Mouse (Mus musculus): ENCODE measurements around the gene Slc6a3. TPM values are rescaled to one million over a fixed set of nuclear protein-coding genes. Genes with fewer than 3 reads are reported as not detected.
A peak's percentile ranks its signal among the peaks of the same experiment; 100 is the strongest.

Gene Slc6a3
- polyA plus RNA-seq, 1 experiment from 2014 or later: not detected

- no peaks in the 10 kb centered on the region for H3K36me3 ChIP-seq (ENCODE audit: control insufficient read depth, insufficient read depth, low read length)
- H3K9ac ChIP-seq (ENCODE audit: low read depth, low read length): no peak overlapping the region
- peaks cover 6% of the 10 kb centered on the region for H3K4me1 ChIP-seq (ENCODE audit: control insufficient read depth, insufficient read depth, low read length)
- peaks cover 43% of the 10 kb centered on the region for H3K27me3 ChIP-seq (ENCODE audit: control insufficient read depth, insufficient read depth, low read length)
- H3K4me3 ChIP-seq (ENCODE audit: low read depth, low read length): no peak overlapping the region
- no peak overlapping the region for H3K4me2 ChIP-seq
- no peaks in the 10 kb centered on the region; the same call in 1 of the 2 replicates for H3K9me3 ChIP-seq (replicated peaks; ENCODE audit: control insufficient read depth, low read length)
- WGBS (ENCODE audit: insufficient replicate concordance): 80% methylated on average over 3 of the region's 3 CpGs
- no peak overlapping the region for H3K27ac ChIP-seq (ENCODE audit: low read depth, low read length)
- ATAC-seq (replicated peaks; ENCODE audit: insufficient number of reproducible peaks, low FRiP score, low TSS enrichment): no peak
These were observed 2.8 kb upstream of the Slc6a3 start for GRCm38 (mm10) chr13:73533716-73534115.

DNA sequence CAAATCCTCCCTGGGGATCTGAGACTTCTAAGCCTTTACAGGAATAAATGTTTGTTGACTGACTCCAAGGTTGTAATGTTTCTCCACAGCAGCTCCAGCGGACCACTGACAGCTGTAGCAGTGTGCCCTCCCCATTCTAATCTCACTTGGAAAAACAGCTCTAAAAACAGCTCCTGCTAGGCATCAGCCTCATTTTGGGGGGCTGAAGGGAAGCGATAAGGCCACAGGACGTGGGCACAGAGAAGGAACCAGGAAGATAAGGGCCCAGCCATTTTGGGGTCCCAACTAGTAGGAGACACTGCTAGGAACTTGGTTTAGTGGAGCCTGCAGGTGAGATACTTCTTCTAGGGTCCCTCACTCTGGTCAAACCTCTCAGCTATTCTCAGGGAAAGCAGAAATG lies 1.3 kb upstream of the Slc6a3 start:
- H3K4me2 ChIP-seq: peak overlapping the region; percentile 19; the same call in 1 of the 2 replicates
- H3K4me1 ChIP-seq (ENCODE audit: control insufficient read depth, insufficient read depth, low read length): peaks cover 6% of the 10 kb centered on the region
- H3K4me3 ChIP-seq (ENCODE audit: low read depth, low read length): no peak overlapping the region
- no peak overlapping the region for H3K9ac ChIP-seq (ENCODE audit: low read depth, low read length)
- no peak for ATAC-seq (replicated peaks; ENCODE audit: insufficient number of reproducible peaks, low FRiP score, low TSS enrichment)
- H3K9me3 ChIP-seq (replicated peaks; ENCODE audit: control insufficient read depth, low read length): no peaks in the 10 kb centered on the region; the same call in 1 of the 2 replicates
- no peak overlapping the region for H3K27ac ChIP-seq (ENCODE audit: low read depth, low read length)
- H3K27me3 ChIP-seq (ENCODE audit: control insufficient read depth, insufficient read depth, low read length): peaks cover 45% of the 10 kb centered on the region
- WGBS (ENCODE audit: insufficient replicate concordance): 36% methylated on average over 3 of the region's 3 CpGs
- no peaks in the 10 kb centered on the region for H3K36me3 ChIP-seq (ENCODE audit: control insufficient read depth, insufficient read depth, low read length)

- Histone ChIP-seq H3K9ac (ENCODE audit: low read depth, low read length) (0 out of 2 replicates have a peak overlapping the region, but pooled peaks have one; percentile 24), H3K9me3 (replicated peaks; ENCODE audit: control insufficient read depth, low read length) (no peaks in the 10 kb centered on the region), H3K27ac (ENCODE audit: low read depth, low read length) (no peak overlapping the region), H3K27me3 (ENCODE audit: control insufficient read depth, insufficient read depth, low read length) (peaks cover 45% of the 10 kb centered on the region), H3K4me2 (peak overlapping the region; percentile 89), H3K4me1 (ENCODE audit: control insufficient read depth, insufficient read depth, low read length) (peaks cover 6% of the 10 kb centered on the region), H3K36me3 (ENCODE audit: control insufficient read depth, insufficient read depth, low read length) (no peaks in the 10 kb centered on the region), H3K4me3 (ENCODE audit: low read depth, low read length) (peak overlapping the region; percentile 51)
- ATAC-seq (replicated peaks; ENCODE audit: insufficient number of reproducible peaks, low FRiP score, low TSS enrichment): 0 out of 2 replicates have a peak, but pooled peaks have one; percentile 24
- WGBS (ENCODE audit: insufficient replicate concordance): 21% methylated on average over 13 of the region's 13 CpGs
These were observed 277 bp downstream of the Slc6a3 start for GRCm38 (mm10) chr13:73536824-73537223.

- Histone ChIP-seq H3K4me1 (ENCODE audit: control insufficient read depth, insufficient read depth, low read length) (no peaks in the 10 kb centered on the region), H3K4me3 (ENCODE audit: low read depth, low read length) (no peak overlapping the region), H3K9ac (ENCODE audit: low read depth, low read length) (no peak overlapping the region), H3K27ac (ENCODE audit: low read depth, low read length) (no peak overlapping the region), H3K4me2 (no peak overlapping the region), H3K27me3 (ENCODE audit: control insufficient read depth, insufficient read depth, low read length) (peaks cover 2% of the 10 kb centered on the region; the same call in 1 of the 2 replicates), H3K9me3 (replicated peaks; ENCODE audit: control insufficient read depth, low read length) (no peaks in the 10 kb centered on the region), H3K36me3 (ENCODE audit: control insufficient read depth, insufficient read depth, low read length) (no peaks in the 10 kb centered on the region)
- no peak for ATAC-seq (replicated peaks; ENCODE audit: insufficient number of reproducible peaks, low FRiP score, low TSS enrichment)
- 71% methylated on average over 5 of the region's 5 CpGs for WGBS (ENCODE audit: insufficient replicate concordance)
These were observed 27.7 kb downstream of the Slc6a3 start for GRCm38 (mm10) chr13:73564201-73564600.

GRCm38 (mm10) chr13:73575051-73575450 lies 38.5 kb downstream of the Slc6a3 start:
- no peak overlapping the region for H3K4me2 ChIP-seq
- H3K9me3 ChIP-seq (replicated peaks; ENCODE audit: control insufficient read depth, low read length): no peaks in the 10 kb centered on the region
- no peak overlapping the region for H3K4me3 ChIP-seq (ENCODE audit: low read depth, low read length)
- no peaks in the 10 kb centered on the region for H3K27me3 ChIP-seq (ENCODE audit: control insufficient read depth, insufficient read depth, low read length)
- no peak overlapping the region for H3K9ac ChIP-seq (ENCODE audit: low read depth, low read length)
- H3K27ac ChIP-seq (ENCODE audit: low read depth, low read length): no peak overlapping the region
- no peak for ATAC-seq (replicated peaks; ENCODE audit: insufficient number of reproducible peaks, low FRiP score, low TSS enrichment)
- no peaks in the 10 kb centered on the region for H3K36me3 ChIP-seq (ENCODE audit: control insufficient read depth, insufficient read depth, low read length)
- no peaks in the 10 kb centered on the region for H3K4me1 ChIP-seq (ENCODE audit: control insufficient read depth, insufficient read depth, low read length)

GRCm38 (mm10) chr13:73577277-73577676 lies 40.7 kb downstream of the Slc6a3 start:
- no peak overlapping the region for H3K4me3 ChIP-seq (ENCODE audit: low read depth, low read length)
- H3K27me3 ChIP-seq (ENCODE audit: control insufficient read depth, insufficient read depth, low read length): no peaks in the 10 kb centered on the region
- 48% methylated on average over 2 of the region's 2 CpGs for WGBS (ENCODE audit: insufficient replicate concordance)
- ATAC-seq (replicated peaks; ENCODE audit: insufficient number of reproducible peaks, low FRiP score, low TSS enrichment): no peak
- H3K27ac ChIP-seq (ENCODE audit: low read depth, low read length): no peak overlapping the region
- no peaks in the 10 kb centered on the region for H3K9me3 ChIP-seq (replicated peaks; ENCODE audit: control insufficient read depth, low read length)
- H3K4me2 ChIP-seq: no peak overlapping the region
- no peak overlapping the region for H3K9ac ChIP-seq (ENCODE audit: low read depth, low read length)
- H3K36me3 ChIP-seq (ENCODE audit: control insufficient read depth, insufficient read depth, low read length): no peaks in the 10 kb centered on the region
- H3K4me1 ChIP-seq (ENCODE audit: control insufficient read depth, insufficient read depth, low read length): no peaks in the 10 kb centered on the region

DNA sequence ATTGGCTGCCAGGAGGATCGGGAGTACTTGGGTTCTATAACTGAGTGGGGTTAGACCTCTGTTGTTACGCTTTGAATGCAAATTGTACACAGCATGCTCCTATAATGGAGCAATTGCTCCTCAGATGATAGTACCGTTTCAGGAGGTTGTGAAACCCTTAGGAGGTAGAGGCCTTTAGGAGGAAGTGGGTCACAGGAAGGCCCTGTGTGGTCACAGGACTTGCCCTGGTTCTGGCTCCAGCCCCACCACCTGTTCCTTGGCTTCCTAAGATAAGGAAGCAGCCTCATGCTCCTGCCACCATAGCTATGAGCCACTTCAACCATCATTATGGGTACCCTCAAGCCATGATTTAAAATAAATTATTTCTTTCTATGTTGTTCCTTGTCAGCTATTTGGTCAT lies 54.9 kb downstream of the Slc6a3 start:
- Histone ChIP-seq H3K9ac (ENCODE audit: low read depth, low read length) (no peak overlapping the region), H3K4me1 (ENCODE audit: control insufficient read depth, insufficient read depth, low read length) (no peaks in the 10 kb centered on the region), H3K4me3 (ENCODE audit: low read depth, low read length) (no peak overlapping the region), H3K36me3 (ENCODE audit: control insufficient read depth, insufficient read depth, low read length) (no peaks in the 10 kb centered on the region), H3K9me3 (replicated peaks; ENCODE audit: control insufficient read depth, low read length) (no peaks in the 10 kb centered on the region), H3K4me2 (no peak overlapping the region), H3K27ac (ENCODE audit: low read depth, low read length) (no peak overlapping the region), H3K27me3 (ENCODE audit: control insufficient read depth, insufficient read depth, low read length) (peaks cover 7% of the 10 kb centered on the region; the same call in 1 of the 2 replicates)
- 73% methylated on average over 3 of the region's 3 CpGs for WGBS (ENCODE audit: insufficient replicate concordance)
- ATAC-seq (replicated peaks; ENCODE audit: insufficient number of reproducible peaks, low FRiP score, low TSS enrichment): no peak

DNA sequence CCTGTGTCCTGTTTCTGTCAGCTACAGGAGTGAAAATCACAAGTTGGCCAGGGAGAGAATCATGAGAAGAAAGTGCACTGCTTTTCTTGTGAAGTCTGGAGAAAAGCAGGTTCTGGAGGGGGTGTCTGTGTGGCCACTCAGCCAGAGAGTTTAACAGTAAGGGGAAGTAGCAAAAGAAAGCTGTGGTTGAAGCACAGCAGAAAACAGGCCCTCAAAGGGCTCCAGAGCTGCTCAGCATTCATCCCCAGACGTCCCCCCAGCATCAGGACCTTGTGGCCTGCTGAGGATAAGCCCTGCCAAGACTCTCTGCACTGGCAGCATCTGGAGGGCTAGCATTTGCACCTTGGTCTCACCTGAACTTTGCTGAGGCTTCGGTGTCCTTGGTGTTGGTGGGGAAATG lies 56.0 kb downstream of the Slc6a3 start:
- no peak overlapping the region for H3K4me2 ChIP-seq
- ATAC-seq (replicated peaks; ENCODE audit: insufficient number of reproducible peaks, low FRiP score, low TSS enrichment): no peak

DNA sequence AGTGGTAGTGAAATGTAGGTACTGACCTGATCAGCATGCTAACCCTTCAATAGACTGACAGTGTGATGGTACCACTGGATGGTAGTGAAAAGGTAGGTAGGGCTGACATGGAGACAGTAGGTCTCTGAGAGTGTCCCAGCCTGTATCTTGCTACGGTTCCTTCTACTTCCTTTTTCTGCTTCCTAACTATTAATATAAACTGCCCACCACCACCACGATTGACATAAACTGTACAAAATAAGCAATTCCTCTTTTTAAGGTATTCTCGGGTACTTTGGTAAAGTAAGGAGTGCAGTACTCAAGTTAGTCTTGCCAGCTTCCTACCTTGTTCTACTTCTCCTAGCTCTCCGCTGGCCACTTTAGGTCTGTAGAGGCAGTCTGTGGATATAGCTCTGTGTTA lies 59.7 kb downstream of the Slc6a3 start:
- ATAC-seq (replicated peaks; ENCODE audit: insufficient number of reproducible peaks, low FRiP score, low TSS enrichment): no peak
- no peak overlapping the region for H3K27ac ChIP-seq (ENCODE audit: low read depth, low read length)
- H3K9ac ChIP-seq (ENCODE audit: low read depth, low read length): no peak overlapping the region
- H3K36me3 ChIP-seq (ENCODE audit: control insufficient read depth, insufficient read depth, low read length): no peaks in the 10 kb centered on the region
- H3K4me2 ChIP-seq: no peak overlapping the region
- WGBS (ENCODE audit: insufficient replicate concordance): 63% methylated on average over 4 of the region's 4 CpGs
- no peak overlapping the region for H3K4me3 ChIP-seq (ENCODE audit: low read depth, low read length)
- H3K27me3 ChIP-seq (ENCODE audit: control insufficient read depth, insufficient read depth, low read length): peaks cover 10% of the 10 kb centered on the region; the same call in 1 of the 2 replicates
- no peaks in the 10 kb centered on the region for H3K4me1 ChIP-seq (ENCODE audit: control insufficient read depth, insufficient read depth, low read length)
- H3K9me3 ChIP-seq (replicated peaks; ENCODE audit: control insufficient read depth, low read length): no peaks in the 10 kb centered on the region

More for the DNA sequence above, 56.0 kb downstream of the Slc6a3 start:
- H3K27me3 ChIP-seq (ENCODE audit: control insufficient read depth, insufficient read depth, low read length): peaks cover 10% of the 10 kb centered on the region; the same call in 1 of the 2 replicates
- no peak overlapping the region for H3K4me3 ChIP-seq (ENCODE audit: low read depth, low read length)
- 37% methylated on average over 2 of the region's 2 CpGs for WGBS (ENCODE audit: insufficient replicate concordance)
- H3K4me1 ChIP-seq (ENCODE audit: control insufficient read depth, insufficient read depth, low read length): no peaks in the 10 kb centered on the region
- no peaks in the 10 kb centered on the region for H3K9me3 ChIP-seq (replicated peaks; ENCODE audit: control insufficient read depth, low read length)
- H3K9ac ChIP-seq (ENCODE audit: low read depth, low read length): no peak overlapping the region
- no peak overlapping the region for H3K27ac ChIP-seq (ENCODE audit: low read depth, low read length)
- no peaks in the 10 kb centered on the region for H3K36me3 ChIP-seq (ENCODE audit: control insufficient read depth, insufficient read depth, low read length)

Measured in heart, embryonic 11.5 days (tissue).